Mouse (Mus musculus) cerebellum, adult 9-10 months (tissue): ENCODE results near the gene Adam19.
A peak's percentile ranks its signal among the peaks of the same experiment; 100 is the strongest.

Source experiments
- DNase-seq: peaks from one replicate; pipeline ENCODE4 v3.0.0; 2022

Adam19 gene

GRCm38 (mm10) chr11:46054911-46055895 lies 589 bp upstream of the Adam19 start:
- no peak for DNase-seq

DNA sequence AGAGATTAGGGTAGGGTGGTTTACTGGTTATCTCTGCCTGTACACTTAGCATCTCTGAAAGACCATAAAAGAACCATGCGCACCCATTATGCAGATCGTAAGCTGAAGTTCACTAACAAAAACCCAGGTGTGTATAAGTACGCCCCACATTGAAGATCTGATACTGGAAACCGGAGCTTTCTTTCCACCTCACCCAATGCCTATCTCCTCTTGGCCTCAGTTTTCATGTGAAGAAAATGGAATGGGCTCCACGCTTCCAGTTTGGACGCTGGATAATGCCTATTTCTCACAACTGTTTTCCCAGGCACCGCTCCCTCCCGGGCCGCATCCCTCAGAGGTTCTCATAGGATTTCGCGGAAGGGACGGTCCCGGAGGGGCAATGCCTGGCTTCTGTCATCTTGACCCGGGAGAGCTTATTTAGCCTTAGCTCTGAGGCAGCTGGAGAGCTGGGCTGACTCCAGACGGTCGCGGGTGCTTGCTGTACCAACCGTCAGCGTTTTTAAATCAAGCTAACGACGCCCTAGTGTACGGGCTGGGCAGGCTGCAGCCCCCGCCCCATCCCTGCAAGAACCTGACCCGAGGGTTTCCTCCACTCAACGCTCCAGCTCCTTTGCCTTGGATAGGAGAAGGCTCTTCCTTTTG lies 1.1 kb downstream of the Adam19 start:
- DNase-seq: no peak

DNA sequence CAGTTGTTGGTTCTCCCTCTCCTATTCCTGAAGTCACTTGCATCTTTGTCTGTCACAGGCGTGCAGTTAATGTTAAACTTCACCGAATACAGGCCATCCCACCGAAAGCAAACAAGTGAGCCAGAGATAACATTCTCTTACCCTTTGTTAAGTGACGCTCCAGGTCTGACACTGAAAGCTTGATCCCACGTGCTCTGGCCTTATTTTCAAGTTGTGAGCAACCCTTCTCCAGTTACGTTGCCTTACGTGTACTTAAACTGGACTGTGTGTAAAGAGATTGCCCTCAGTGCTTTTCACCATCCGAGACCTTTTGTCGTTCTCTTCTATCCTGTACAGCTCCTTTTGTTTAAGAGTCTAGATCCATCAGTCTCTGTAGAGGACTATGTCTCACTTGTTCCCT lies 2.2 kb downstream of the Adam19 start:
- no peak for DNase-seq

- no peak for DNase-seq
These were observed 3.1 kb downstream of the Adam19 start for GRCm38 (mm10) chr11:46058916-46059315.

- no peak for DNase-seq
These were observed 4.3 kb downstream of the Adam19 start for GRCm38 (mm10) chr11:46059887-46060650.

DNA sequence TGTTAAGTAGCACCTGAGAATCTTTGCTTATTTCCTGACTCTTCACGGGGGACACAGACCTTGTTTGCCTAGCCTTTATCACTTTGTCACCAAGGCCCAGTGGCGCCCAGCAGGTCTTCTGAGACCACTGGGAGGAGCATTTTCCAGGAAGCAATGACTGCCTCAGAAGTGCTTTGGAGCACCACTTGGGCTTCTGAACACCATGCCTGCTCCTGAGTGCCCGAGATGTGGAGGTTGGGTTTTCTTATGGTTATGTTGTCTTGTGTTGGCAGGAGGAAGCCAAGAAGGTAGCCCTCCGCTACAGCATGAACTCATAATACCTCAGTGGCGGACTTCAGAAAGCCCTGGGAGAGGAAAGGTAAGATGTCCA lies 4.8 kb downstream of the Adam19 start:
- DNase-seq: no peak

- no peak for DNase-seq
These were observed 6.1 kb downstream of the Adam19 start for GRCm38 (mm10) chr11:46061776-46062445.

DNA sequence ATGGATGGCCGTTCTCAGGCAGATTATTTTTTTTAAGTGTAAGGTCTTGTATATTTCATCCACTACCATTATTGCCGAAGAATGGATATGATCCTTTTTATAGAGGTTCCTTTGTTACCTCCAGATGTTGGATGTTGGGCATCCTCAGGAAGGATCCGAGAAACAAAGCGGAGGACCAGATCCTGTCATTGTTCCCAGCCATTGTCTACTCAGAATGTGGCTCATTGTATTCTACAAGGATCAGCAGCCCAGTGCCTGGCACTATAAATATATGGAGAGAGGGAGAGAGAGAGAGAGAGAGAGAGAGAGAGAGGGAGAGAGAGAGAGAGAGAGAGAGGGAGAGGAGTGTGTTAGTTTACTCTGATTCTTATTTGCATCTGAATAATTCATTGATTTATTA lies 6.8 kb downstream of the Adam19 start:
- no peak for DNase-seq

DNA sequence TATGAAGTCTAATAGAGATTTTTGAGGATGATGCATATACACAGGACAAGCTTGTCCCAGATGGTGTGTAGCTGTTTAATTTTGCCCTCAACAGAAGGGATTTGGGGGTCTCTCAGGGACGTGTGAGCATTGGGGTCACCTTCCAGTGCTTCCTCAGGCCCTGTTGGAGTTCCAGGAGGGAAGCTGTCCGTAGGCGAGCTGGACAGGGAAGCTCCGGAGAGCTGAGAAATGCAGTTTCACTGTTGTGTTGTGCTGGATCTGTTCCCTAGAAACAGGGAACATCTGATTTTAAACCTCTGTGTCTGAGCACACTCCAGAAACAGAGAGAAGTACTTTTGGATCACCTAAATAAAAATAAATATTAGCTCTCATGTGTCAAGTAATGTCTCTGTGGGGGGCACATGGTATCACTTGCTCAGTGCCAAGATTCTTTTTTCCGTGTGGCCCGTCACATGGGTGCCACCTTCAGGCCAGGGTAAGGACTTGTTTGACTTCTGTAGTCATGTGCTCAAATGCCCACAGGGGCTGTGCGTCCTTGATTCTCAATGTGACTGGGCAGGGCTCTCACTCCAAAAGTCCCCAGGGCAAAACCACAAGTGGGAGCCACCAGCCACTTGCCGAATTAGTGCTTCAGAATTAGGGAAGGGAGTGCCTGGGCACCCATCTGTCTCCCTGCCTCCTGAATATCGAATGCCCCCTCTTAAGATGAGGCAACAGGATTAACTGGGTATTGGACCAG lies 7.4 kb downstream of the Adam19 start:
- no peak for DNase-seq

DNA sequence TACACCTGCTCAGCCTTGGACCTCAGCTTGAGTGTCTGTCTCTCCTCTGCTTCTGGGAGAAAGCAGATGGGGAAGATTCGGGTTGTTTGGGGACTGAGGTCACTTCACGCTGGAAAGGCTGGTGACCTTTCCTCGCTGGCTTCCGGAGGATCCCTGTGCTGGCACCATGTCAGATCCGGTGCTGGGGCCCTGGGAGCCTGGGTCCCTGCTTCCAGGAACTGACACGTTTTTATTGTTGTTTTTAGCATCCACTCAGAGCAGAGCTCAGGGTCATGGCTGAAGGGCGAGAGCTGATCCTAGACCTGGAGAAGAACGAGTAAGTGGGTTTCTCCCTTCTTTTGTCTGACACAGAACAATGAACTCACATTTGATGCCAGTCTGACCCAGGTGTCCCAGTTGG lies 9.0 kb downstream of the Adam19 start:
- DNase-seq: no peak

DNA sequence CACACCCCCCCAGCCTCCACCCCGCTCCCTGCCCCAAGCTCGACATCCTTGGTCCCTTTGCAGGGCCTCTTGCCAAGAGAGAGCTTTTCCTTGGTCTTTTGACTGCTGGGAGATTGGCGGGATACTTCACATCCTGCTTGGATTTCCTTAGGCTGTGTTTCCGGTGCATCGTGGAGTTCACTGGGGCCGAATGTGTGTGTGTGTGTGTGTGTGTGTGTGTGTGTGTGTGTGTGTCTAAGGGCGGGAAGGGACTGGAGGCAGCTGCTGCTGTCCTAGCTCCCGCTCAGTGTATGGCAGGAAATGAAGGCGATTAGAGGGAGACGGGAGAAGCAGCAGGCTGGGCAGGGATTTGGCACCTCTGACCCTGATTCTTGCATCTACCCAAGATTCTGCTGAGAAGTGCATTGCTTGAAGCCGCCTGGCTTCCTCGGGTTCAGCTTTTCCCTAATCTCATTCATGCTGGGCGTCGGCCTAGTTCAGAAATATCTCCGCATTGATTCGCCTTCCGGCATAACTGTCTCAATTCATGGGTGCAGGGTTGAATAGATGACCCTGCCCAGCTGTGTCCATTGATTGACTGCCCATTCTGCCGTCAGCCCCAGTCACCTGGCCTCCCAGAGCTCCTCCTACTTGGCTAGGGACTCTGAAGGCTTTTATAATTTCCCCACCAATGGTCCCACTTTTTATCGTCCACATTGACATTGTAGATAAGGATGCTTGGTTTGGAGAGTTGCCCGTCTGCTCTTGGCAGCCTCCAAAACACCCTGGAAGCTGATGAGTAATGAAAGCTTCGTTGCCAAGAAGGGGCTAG lies 9.6 kb downstream of the Adam19 start:
- DNase-seq: peak; percentile 68

GRCm38 (mm10) chr11:46067371-46068060 lies 11.7 kb downstream of the Adam19 start:
- DNase-seq: no peak

DNA sequence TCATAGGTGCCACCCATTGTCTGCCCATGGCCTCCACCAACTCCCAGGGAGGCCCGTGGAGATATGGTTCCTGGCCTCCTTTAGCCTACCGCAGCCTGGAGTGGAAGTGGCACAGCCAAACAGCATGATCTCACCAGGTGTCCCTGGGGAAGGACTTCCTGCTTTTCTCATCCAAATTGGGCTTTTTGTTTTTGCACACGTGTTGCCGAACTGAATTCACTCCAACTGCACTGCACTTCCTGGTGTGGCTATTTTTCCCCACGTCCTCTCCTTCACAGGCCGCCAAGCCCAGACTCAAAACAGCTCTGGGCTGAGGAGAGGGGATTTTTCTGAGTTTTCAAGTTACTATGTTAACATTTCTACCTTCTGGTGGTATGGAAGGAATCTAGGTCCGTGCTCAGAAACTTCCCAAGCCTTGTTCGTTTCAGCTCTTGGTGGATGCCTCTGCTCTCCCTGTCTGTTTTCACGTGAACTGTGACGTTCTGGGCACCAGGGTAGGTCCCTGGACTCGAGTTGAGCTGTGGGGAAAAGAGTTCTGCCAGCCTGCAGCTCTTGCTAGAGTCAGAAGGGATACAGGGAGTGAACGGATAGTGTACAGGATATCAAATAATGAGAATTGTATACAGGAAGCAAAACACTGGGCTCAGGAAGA lies 13.1 kb downstream of the Adam19 start:
- DNase-seq: no peak

GRCm38 (mm10) chr11:46069408-46070003 lies 13.7 kb downstream of the Adam19 start:
- no peak for DNase-seq

DNA sequence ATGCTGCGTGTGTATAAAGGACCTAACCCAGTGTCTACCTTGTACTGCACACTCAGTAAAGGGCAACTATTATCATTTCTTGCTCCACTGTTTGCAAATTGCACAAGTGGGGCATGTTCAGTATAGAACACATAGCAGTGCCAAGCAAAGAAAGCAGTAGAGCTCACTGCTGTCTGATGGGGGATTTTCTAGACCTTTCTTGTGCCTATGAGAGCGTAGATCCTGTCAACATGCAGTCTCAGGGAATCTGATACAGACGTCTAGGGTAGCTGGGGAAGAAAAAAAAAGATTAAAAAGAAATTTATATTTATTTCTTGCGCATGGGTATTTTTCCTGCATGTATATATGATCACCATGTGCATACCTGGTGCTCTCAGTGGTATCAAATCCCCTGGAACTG lies 14.4 kb downstream of the Adam19 start:
- DNase-seq: no peak

- DNase-seq: no peak
These were observed 15.0 kb downstream of the Adam19 start for GRCm38 (mm10) chr11:46070789-46071188.

GRCm38 (mm10) chr11:46072466-46073060 lies 16.8 kb downstream of the Adam19 start:
- no peak for DNase-seq

DNA sequence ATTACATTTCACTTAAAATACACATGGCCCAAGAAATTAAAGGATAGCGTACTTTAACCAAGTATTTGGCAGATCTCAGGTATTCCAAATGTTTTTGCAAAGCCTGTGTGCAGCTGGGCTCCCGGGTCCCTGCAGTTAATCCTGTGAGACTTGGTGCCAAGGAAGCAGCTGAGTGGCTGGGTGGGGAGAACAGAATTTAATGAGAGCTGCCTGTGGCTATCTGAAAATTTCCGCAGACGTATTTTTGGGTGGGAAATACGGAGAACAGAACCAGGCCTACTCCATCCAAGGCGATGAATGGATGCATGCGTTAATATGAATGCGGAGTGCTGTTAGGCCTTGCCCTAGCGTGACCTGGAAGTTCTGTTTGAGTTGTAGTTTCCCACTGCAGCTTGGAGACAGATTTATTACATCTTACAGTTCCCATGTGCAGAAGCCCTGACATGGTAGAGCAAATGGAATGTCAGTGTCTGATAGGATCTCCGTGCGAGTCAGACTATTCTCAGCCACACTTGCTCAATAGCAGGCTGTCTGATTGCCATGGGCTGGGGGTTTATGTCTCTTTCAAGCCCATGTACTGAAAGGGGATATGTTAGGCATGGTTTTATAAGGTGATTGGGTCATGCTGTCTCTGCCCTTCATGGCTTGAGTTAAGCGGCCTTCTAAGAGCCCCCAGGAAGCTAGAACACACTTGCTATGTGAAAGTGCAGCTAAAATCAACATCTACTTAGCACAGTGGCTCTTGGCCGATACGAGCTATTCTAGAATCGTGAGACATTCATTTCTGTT lies 17.5 kb downstream of the Adam19 start:
- no peak for DNase-seq
